Mouse (Mus musculus): ENCODE measurements around the gene Wnt1.

Wnt1 gene

DNA sequence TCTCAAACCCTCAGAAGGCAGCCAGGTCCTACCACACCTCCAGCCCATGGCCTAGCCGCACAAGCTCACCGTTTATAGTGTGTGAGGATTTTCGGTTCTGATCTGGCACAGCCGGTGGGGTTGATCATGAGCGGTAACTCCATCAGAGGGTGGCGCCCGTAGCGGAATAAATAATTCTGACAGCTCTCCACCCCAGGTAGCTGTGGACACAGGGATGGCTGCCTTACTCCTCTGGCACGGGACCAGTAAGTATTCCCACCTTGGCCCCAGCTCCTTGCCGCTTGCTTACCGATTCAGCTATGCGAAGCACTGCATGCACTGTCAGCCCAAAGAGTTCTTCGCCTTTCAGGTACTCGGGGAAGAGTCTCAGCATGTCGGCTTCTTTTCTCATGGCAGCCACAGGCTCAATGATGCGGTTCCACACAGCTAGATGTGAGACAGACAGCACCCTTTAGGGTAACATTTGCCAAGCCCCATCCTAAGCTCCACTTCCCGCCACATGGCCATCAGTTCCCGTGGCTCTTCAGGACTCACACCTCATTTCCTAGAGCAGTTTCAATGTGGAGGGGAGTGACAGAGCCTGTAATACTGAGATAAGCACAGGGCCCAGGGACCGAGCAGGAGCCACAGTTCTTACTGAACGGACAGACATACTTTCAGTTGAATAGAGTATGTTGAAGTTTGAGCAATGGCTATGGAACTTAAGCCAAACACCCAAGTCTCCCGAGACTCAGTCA is 47.5 kb downstream of the Wnt1 start:
- no peak for DNase-seq (ENCODE audit: low read depth, low spot score)

DNA sequence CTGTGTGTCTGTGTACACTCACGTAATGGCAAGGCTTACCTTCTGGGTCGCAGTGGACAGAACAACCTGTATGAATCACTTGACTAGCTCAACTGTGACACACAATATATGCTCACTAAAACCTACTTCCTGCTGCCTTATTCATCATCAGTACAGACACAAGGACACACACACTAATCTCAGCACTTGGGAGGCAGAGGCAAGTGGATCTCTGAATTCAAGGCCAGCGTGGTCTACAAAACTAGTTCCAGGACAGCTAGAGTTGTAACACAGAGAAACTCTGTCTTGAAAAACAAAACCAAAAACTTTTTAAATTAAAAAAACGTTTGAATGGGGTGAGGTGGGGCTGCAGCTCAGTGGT is 48.1 kb downstream of the Wnt1 start:
- no peak for DNase-seq (ENCODE audit: low read depth, low spot score)

DNA sequence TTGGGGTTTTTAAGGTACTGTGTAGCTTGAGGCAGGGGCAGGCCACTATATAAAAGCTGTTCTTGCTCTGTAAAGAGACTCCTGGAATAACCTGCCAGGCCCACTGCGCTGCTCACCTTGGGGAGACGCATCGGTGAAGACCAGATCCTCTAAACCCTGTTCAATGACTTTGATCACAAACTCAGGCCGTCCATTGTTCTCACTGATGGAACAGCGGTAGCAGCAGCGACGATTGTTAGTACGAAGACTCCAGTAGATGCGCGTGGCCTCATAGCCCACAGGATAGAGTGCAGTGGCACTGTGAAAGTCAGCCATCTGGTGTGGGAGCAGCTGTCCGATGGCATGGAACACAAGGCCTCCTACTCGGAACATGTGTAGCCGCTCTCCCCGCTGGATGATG is 49.5 kb downstream of the Wnt1 start:
- no peak for DNase-seq (ENCODE audit: low read depth, low spot score)

DNA sequence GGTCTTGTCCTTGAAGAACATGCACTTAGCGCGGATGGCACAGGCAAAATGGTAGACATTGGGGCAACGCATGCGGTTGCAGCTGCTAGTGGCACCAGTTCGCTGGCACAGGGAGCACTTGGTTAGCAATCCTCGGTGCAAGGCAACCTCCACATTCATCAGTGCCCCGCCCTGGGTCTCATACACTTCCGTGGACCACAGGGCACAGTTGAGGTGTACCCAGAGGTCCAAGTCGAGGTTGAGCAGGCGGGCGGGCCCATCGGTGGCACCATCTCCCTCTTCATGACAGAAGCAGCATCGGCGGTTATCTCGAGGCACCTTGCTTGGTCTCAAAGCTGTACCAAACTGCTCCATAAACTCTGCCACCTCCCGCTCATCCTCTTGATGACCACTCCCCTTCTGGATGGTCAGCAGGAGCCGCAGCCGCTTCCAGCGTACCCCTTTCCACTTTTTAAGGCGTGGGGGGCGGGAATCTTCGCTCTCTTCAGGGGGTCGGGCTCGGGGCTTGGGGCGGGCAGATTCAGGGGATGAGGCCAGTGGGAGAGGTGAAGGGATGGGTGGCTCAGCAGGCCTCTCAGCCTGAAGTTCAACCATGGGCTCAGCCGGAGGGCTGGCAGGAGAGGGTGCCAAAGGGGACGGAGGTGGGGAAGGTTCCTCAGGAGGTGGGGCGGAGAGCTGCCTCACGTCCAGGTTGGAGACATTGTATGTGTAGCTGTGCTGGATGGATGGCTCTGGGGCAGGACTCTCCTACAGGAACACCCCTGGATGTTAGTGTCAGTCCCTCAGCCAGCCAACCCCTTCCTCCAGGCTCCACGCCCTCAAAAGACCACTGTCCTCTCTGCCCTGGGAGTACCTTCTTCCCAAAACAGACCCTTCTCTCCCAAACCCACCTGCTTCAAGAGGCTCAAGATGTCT is 50.3 kb downstream of the Wnt1 start:
- DNase-seq (ENCODE audit: low read depth, low spot score), result no peak
